Mouse (Mus musculus) liver, embryonic 14.5 days (tissue): Measurements from ENCODE around the gene Alg9. TPM values are rescaled to one million over a fixed set of nuclear protein-coding genes. Genes with fewer than 3 reads are reported as not detected.
A peak's percentile ranks its signal among the peaks of the same experiment; 100 is the strongest.

Source experiments
- ATAC-seq: fragments of 200-750 bp; cut with Nextera tagmentation; 2 replicates; pipeline ENCODE4 v1.8.0; 2017; ENCODE audit warnings: moderate number of reproducible peaks, mild to moderate bottlenecking, moderate library complexity; ENCODE audit not compliant: insufficient read depth
- DNase-seq, 3 experiments: peaks; one replicate each; pipeline ENCODE4 v3.0.0-alpha.2; 2012 to 2013; ENCODE audit warnings: low read depth in 3 of 3, low spot score in 3 of 3
- H3K27ac ChIP-seq: fragments of 300-500 bp; sonication (generic); 2 replicates; pipeline ENCODE4 v1.5.1; 2014; ENCODE audit warnings: moderate library complexity, mild to moderate bottlenecking, control low read depth, inconsistent platforms
- H3K27me3 ChIP-seq: fragments of 300-500 bp; sonication (generic); 2 replicates; pipeline ENCODE4 v1.6.1; 2014; ENCODE audit warnings: mild to moderate bottlenecking, low read length, moderate library complexity; ENCODE audit not compliant: control insufficient read depth, insufficient read depth
- H3K36me3 ChIP-seq: fragments of 300-500 bp; sonication (generic); replicated peaks from 2 replicates; pipeline ENCODE4 v1.6.1; 2014; ENCODE audit warnings: low read depth; ENCODE audit not compliant: control insufficient read depth, insufficient read depth
- H3K4me1 ChIP-seq, 2 experiments: fragments of 200-500 bp in 1 of 2; fragments of 300-500 bp in 1 of 2; sonication (generic) in 1 of 2; replicated peaks; 2 replicates each; pipeline ENCODE4 v1.6.1; 2012 to 2014; ENCODE audit warnings: antibody characterized with exemption in 1 of 2, inconsistent platforms in 1 of 2, low read length in 1 of 2; ENCODE audit not compliant: control insufficient read depth in 2 of 2, insufficient read depth in 2 of 2
- H3K4me2 ChIP-seq: fragments of 300-500 bp; sonication (generic); 2 replicates; pipeline ENCODE4 v1.6.1; 2014; ENCODE audit warnings: low read depth, mild to moderate bottlenecking, control low read depth, moderate library complexity
- H3K4me3 ChIP-seq, 2 experiments: fragments of 200-500 bp in 1 of 2; fragments of 300-500 bp in 1 of 2; sonication (generic) in 1 of 2; 2 replicates each; pipeline ENCODE4 v1.5.1; 2012 to 2014; ENCODE audit warnings: low read depth in 2 of 2, low read length in 2 of 2, mild to moderate bottlenecking in 2 of 2, control low read depth in 1 of 2, inconsistent platforms in 1 of 2, moderate library complexity in 1 of 2; ENCODE audit not compliant: insufficient read depth in 1 of 2
- H3K9ac ChIP-seq: fragments of 300-500 bp; sonication (generic); replicated peaks from 2 replicates; pipeline ENCODE4 v1.6.1; 2014; ENCODE audit warnings: mild to moderate bottlenecking, control low read depth, moderate library complexity
- H3K9me3 ChIP-seq: fragments of 300-500 bp; sonication (generic); 2 replicates; pipeline ENCODE4 v1.6.1; 2016; ENCODE audit warnings: low read length, mixed read lengths; ENCODE audit not compliant: control insufficient read depth
- CTCF ChIP-seq: IDR thresholded peaks from 2 replicates; pipeline ENCODE4 v1.5.1; 2016; ENCODE audit warnings: antibody characterized with exemption, low read depth, control low read depth
- EP300 ChIP-seq: IDR thresholded peaks from 2 replicates; pipeline ENCODE4 v1.6.1; 2016; ENCODE audit warnings: antibody characterized with exemption, low read depth
- WGBS: fragments of 180-500 bp; shearing (Covaris S2); extraction: QIAGEN DNeasy Blood & Tissue Kit; methylation state at CpG from one replicate; pipeline ENCODE4 v1.1.7; 2014; ENCODE audit not compliant: insufficient replicate concordance; 5-methylcytosine and 5-hydroxymethylcytosine counted together
- polyA plus RNA-seq, 2 experiments: library from polyadenylated mRNA; depleted of rRNA in 1 of 2; stranded (reverse) in 1 of 2; unstranded in 1 of 2; fragments of >200 nt; fragmentation: Nextera tagmentation in 1 of 2; extraction: Ambion mirVana in 1 of 2; gene quantifications; 2 replicates each; pipeline versions ENCODE4 v1.2.1 to v1.2.3; 2012 to 2014

Alg9 gene
- polyA plus RNA-seq, 2 experiments: 10.1 to 12.7 TPM

DNA sequence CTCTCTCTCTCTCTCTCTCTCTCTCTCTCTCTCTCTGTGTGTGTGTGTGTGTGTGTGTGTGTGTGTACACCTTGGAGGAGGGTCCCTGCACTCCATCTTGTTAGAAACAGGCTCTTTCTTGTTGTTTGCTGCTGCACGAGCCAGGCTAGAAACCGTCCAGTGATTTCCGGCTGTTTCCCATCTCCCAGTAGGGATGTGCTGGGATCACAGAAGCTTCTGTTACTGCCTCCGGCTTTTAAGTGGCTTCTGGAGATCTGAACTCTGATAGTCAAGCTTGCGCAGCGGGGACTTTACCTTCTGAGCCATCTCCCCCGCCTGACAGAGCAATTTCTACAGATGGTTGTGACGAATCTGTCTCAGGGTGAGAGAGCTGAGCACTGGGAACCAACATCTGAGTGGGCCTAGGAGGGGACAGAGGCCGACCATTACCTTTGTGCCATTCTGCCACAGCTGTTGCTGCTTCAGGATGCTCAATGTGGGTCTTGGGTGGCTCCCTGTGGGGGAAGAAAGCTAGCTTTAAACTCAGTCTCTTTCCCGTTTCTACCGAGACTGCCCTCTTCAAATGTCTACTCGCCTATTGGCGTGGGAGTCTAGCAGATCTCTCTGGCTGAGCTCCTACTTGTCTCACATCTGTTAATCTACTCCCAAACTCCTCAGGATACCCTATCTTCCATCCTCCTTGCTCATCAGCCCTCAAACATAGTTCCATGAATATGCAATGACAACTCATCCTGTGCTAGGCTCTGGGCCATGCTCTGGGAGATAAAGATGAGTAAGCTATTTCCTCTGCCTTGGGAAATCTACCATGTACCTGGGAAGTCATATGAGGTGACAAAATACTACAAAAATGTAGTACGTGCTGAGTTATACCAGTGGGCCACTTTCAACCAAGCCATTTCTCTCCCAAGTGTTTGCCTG lies 33.7 kb upstream of the Alg9 start:
- Histone ChIP-seq H3K27ac (no peak overlapping the region), H3K4me2 (no peak overlapping the region), H3K27me3 (no peaks in the 10 kb centered on the region; the same call in 1 of the 2 replicates), H3K36me3 (no peaks in the 10 kb centered on the region), H3K4me3 (no peak overlapping the region), H3K9ac (no peak overlapping the region), H3K4me1 (peaks cover 4 to 5% of the 10 kb centered on the region in 2 experiments; a peak in 1 of 4 replicates), H3K9me3 (no peaks in the 10 kb centered on the region)
- ATAC-seq: no peak
- 71% methylated on average over 14 of the region's 14 CpGs for WGBS
- TF ChIP-seq CTCF (no peak), EP300 (no peak)
- DNase-seq: no peak

DNA sequence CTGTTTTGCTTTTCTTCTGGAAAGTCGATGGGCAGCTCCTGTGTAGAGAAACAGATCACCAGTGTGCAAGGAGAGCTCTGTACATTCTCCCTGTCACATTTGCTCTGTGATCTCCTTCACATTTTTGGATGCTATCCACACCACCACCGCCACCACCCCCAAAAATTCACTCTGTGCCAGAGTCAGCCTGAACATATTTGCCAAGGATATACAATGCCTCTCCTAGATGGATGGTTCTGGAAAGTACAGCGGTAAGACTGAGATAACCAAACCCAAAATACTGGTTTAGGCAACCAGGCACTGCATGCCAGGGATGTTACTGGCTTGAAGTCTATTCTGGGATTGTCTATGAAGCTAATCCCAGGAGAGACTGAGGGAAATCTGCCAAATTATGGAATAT lies 32.6 kb upstream of the Alg9 start:
- no peaks in the 10 kb centered on the region; the same call in 1 of the 2 replicates for H3K27me3 ChIP-seq
- H3K9ac ChIP-seq: no peak overlapping the region
- ATAC-seq: no peak
- no peak overlapping the region for H3K27ac ChIP-seq
- no peak overlapping the region for H3K4me2 ChIP-seq
- H3K36me3 ChIP-seq: no peaks in the 10 kb centered on the region
- H3K4me3 ChIP-seq: no peak overlapping the region
- no peak for DNase-seq
- peaks cover 4 to 5% of the 10 kb centered on the region in 2 experiments; a peak in 1 of 4 replicates for H3K4me1 ChIP-seq
- WGBS: 59% methylated on average over 3 of the region's 3 CpGs
- no peaks in the 10 kb centered on the region for H3K9me3 ChIP-seq
- TF ChIP-seq CTCF (no peak), EP300 (no peak)

DNA sequence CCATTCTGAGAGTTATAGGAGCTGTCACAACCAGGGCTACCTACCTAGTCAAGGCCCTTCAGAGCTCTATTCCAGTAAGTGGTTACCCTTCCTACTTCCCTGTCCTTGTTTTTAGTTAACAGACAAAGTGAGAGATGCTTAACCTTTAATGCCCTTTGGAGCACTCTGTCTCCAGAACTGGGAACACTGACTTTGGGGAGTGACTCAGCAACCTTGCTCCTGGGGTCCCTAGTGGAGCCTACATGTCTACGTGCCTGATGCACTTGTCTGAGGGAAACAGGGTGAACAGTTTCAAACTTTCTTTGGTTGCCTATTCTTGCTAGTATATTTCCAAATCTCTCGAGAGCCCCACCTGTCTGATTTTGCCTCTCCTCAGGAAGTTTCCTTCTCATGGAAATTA lies 32.1 kb upstream of the Alg9 start:
- Histone ChIP-seq H3K4me2 (no peak overlapping the region), H3K36me3 (no peaks in the 10 kb centered on the region), H3K9ac (no peak overlapping the region), H3K4me1 (peaks cover 4 to 5% of the 10 kb centered on the region in 2 experiments; a peak in 1 of 4 replicates), H3K4me3 (no peak overlapping the region), H3K27me3 (no peaks in the 10 kb centered on the region; the same call in 1 of the 2 replicates), H3K27ac (no peak overlapping the region), H3K9me3 (no peaks in the 10 kb centered on the region)
- 45% methylated on average over 2 of the region's 2 CpGs for WGBS
- DNase-seq (no peak), ATAC-seq (no peak)
- no peak for TF ChIP-seq EP300
- TF ChIP-seq CTCF: no peak

DNA sequence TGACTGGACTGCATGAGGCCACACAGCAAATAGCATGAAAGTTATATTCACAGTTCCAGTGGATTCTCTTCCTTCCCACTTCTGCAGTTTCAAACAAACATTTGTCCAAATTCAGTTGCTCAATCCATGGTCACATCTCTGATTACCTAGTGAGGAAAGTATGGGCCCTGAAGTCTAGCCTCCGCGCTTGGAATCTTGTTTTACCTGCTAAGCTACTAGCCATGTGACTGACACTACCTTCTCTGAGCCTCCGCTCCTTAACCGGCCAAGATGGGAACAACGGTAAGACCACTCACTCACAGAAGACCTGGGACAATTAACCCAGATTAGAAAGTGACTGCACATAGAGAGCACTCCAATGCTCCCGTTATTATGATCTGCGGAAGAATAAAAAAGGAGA lies 29.0 kb upstream of the Alg9 start:
- no peak overlapping the region for H3K27ac ChIP-seq
- TF ChIP-seq CTCF (no peak), EP300 (no peak)
- 30% methylated on average over 7 of the region's 7 CpGs for WGBS
- ATAC-seq (no peak), DNase-seq (no peak)
- H3K4me1 ChIP-seq: no peaks in the 10 kb centered on the region
- H3K4me3 ChIP-seq: peak overlapping the region; percentile 39 to 57
- peak overlapping the region; percentile 40 for H3K9ac ChIP-seq
- peak overlapping the region; percentile 35 for H3K4me2 ChIP-seq
- no peaks in the 10 kb centered on the region for H3K36me3 ChIP-seq
- H3K9me3 ChIP-seq: no peaks in the 10 kb centered on the region
- H3K27me3 ChIP-seq: no peaks in the 10 kb centered on the region; the same call in 1 of the 2 replicates

DNA sequence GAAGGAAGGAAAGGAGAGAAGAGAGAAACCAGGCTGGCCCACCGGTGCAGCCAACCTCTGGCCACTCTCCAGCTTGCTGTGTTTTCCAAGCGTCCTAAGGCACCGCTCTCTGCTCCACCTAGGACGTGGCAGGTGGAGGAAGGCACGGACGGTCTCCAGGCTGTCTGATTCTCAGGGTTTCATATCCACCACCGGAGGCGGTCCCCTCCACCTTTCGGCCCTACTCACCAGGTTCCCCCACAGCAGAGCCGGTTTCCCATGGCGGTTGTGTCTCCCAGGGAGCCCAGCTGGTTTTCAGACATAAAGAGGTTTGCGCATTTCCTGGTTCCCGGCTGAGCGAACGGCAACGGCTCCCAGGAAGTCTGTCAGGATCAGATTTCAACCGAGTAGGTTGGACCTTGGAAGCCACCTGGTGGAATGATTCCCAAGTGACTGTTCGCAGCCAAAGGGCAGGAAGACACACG lies 28.6 kb upstream of the Alg9 start, which contains the start of gene 2310030G06Rik:
2310030G06Rik (minus strand) TSS at position 323 of the 464 bp plus-strand sequence.
- Histone ChIP-seq H3K36me3 (no peaks in the 10 kb centered on the region), H3K4me1 (no peaks in the 10 kb centered on the region), H3K9me3 (no peaks in the 10 kb centered on the region), H3K9ac (peak within 1 kb of the TSS; percentile 40), H3K4me2 (peak within 1 kb of the TSS; percentile 35), H3K4me3 (peak within 1 kb of the TSS; percentile 39 to 57), H3K27ac (no peak within 1 kb of the TSS), H3K27me3 (no peaks in the 10 kb centered on the region; the same call in 1 of the 2 replicates)
- DNase-seq (no peak), ATAC-seq (peak; percentile 37; the same call in 1 of the 2 replicates)
- WGBS: 9% methylated on average over 19 of the region's 19 CpGs
- no peak for TF ChIP-seq EP300
- TF ChIP-seq CTCF: 0 out of 2 replicates have a peak, but pooled peaks have one; percentile 17
